Mouse (Mus musculus) c-Kit-negative CD71-positive TER-119-positive erythroid progenitor cells, embryonic 14.5 days (primary cell): Measurements from ENCODE around the gene Rassf3.

Experiments used
- DNase-seq: peaks from one replicate; pipeline ENCODE4 v3.0.0-alpha.2; 2013; ENCODE audit warnings: low read depth, low spot score

The Rassf3 gene

DNA sequence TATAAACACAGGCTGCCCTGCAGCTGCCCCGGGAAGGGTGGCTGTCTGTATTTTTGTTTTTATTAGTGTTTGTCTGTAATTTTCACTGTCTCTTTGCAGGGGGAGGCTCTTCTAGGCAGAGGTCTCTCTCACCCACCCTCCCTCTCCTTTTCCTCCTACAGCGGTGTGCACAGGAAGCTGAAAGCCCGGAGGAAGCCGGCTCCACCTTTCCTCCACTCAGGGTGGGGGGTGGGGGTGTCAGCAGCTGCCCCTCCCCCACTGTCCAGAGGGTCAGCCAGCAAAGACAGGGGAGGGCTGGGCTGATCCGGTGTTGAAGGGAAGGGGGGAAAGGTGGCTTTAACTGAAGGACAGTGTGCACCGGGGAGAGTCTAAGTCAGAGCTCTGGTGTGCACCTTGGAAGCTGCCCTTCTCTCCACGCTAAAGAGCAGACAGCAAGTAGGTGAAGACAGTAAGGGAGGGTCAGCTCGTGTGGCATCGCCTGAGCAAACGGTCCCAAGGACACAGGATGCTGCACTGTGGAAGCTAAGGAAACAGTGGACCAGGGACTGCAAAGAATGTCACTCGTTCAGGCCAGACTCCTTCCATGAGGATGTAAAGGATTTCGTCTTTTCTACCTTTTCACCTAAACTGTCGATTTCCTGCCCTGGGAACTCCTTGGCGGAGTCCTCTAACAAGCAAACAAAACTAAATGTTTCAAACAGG lies 46.0 kb downstream of the Rassf3 start:
- DNase-seq, result no peak

GRCm38 (mm10) chr10:121429581-121429980 lies 46.6 kb downstream of the Rassf3 start:
- DNase-seq, result no peak

DNA sequence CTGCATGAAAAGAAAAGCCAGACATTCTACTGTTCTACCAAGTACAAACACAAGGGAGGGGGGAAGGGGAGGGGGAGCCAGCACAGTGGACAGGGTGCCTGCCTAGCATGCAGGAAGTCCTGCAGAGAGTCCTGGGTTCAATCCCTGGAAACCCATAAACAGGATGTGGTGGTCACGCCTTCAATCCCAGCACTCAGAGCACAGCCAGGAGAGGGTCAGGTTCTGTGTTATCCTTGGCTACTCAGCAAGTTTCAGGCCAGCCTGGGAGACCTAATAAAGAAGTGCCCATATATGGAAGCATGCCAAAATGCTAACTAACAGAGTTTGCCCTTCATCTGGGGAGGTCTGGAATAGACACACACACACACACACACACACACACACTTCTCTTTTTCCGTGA lies 47.1 kb downstream of the Rassf3 start:
- DNase-seq, result no peak

DNA sequence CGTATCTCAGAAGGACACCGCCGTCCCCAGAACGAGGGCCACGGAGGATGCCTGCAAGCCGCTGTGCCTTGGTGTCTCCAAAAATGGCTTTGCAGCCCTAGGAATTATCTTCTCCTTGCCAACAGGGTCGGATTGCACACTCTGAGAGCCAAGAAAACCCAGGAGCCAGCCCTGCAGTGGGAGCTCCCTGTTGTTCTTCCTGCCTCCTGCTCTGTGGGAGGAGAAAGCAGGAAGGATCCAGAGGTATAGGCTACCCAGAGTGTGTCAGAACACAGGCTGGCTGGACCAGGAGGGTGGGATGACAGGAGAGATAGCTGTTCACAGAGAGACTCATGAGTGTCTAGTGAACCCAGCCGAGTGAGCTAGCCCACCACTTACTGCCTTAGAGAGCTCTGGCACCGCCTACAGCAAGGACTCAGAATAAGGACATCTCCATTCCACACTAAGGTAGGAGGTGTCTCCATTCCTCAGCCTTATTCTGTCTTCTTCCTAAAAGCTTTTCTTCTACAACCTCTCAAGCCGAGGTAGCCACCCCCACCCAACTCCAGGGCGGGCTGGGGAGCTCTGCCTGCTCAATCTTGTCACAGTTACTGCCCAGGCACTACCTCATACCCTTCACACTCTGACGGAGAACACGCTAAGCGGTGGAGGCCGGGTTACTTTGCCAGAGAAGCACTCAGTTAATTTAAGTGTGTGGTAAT lies 48.0 kb downstream of the Rassf3 start:
- no peak for DNase-seq

GRCm38 (mm10) chr10:121427136-121427535 lies 49.0 kb downstream of the Rassf3 start:
- no peak for DNase-seq

GRCm38 (mm10) chr10:121426458-121427070 lies 49.6 kb downstream of the Rassf3 start:
- DNase-seq, result no peak

GRCm38 (mm10) chr10:121425506-121426025 lies 50.6 kb downstream of the Rassf3 start:
- DNase-seq, result no peak

DNA sequence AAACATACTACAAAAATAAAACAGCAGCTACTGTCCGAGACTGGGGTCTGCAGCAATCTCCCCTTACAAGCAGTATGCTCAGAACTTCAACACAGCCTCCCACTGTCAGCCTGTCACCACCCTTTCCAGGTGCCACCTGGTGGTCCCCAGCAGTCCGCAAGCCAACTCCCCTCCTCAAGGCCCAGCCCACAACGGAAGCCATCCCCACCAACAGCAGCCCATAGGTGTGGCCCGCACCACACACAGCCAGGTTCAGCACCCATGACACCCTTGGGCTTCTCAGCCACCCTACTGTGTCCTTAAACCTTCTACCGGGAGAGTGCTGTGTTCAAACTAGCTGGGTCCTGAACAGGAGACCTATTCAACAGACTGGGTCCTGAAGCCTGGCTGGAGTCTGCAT lies 51.1 kb downstream of the Rassf3 start:
- no peak for DNase-seq

GRCm38 (mm10) chr10:121424455-121424854 lies 51.7 kb downstream of the Rassf3 start:
- no peak for DNase-seq

DNA sequence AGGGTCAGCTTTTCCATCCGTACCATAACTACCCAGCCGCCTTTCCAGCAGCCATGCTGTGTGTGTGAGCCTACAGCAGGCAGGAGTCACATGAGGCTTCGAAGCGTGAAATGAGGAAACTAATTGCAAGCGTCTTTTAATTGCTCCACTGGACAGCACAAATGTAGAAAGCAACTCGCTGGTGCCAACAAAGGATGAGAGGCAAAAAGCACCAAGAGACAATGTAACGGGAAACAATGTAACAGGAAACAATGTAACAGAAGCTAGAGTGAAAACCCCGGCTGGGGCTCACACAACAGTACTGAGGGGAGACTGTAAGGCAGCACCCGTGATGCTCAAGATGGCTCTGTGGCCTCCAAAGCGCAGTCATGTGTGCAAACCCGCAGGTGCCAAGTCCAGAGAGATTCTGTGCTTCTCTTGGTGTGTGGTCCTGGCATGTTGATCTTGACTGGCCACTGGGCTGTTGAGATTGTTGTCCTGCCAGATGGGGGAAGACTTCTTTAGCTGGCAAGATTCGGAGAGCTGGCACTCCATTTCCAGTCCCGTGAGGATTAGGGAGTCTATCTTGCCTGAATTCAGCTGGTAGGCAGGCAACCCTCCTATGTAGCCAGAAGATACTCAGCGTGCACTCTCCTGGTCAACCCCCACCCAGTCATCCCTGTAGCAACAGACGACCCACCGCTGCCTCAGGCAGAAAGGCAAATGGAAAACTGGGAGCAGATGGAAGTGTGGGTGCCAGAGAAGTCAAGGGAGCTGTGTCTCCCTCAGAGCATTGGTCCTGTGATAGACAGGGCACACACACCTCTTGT lies 52.4 kb downstream of the Rassf3 start:
- DNase-seq, result no peak

GRCm38 (mm10) chr10:121422294-121422693 lies 53.9 kb downstream of the Rassf3 start:
- DNase-seq, result no peak

GRCm38 (mm10) chr10:121421657-121422290 lies 54.4 kb downstream of the Rassf3 start:
- no peak for DNase-seq

- no peak for DNase-seq
Observed at GRCm38 (mm10) chr10:121421023-121421422, 55.1 kb downstream of the Rassf3 start.

DNA sequence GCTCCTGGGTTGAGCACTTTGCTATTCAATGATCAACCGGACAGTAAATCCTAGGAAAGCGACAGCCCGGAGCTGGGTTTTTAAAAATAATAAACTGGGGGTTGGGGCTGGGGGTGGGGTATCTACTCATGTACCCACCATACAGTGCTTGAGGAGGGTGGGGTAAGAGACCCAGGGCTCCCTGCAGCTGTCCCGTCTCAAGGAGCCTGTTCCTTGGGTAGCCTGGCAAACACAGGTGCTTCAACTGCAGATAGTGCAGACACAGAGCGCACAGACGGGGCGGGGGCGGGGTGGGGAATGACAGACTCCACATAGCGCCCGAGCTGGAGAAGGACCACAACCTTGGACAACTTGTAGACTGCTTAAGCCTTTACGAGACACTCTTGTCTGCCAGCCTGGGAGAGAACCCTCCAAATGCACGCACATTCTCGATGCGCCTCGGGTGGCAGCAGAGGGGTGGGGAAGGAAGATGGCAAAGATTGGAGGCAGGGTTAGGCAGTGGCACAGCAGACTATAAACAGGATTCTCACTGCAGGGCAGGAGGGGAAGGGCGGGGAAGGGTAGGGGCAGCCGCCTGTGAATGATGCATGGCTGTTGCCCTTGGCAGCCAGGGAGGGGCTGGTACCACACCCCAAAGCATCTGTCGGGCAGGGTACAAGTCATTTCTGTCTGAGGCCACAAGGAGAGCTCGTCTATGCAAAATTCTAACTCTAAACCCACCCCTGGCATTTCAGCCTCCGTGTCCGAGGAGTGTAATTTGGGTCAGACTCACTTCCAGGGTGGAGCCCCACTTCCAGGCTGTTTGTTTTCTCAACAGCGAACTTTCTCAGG lies 56.3 kb downstream of the Rassf3 start:
- no peak for DNase-seq

- no peak for DNase-seq
Observed at GRCm38 (mm10) chr10:121418835-121419234, 57.3 kb downstream of the Rassf3 start.

- no peak for DNase-seq
Observed at GRCm38 (mm10) chr10:121414127-121414526, 62.0 kb downstream of the Rassf3 start.

DNA sequence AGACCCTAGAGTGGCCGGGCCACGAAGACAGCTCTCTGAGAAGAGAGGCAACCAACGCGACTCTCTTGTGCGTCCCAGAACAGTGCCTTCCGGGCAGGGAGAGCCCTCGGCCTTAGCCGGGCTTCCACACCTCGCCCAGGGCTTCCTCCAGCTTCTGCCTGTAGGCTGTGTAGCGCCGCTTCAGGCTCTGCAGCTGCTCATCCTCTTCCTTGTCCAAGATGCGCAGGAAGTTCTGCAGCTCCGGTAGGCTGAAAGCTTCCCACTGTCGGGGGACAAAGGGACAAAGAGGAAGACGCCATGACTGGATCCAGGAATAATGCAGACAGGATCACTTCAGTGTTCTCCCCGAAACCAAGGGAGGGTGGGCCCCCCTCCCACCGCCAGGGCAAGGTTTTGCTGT lies 63.3 kb downstream of the Rassf3 start:
- no peak for DNase-seq

GRCm38 (mm10) chr10:121411721-121412455 lies 64.3 kb downstream of the Rassf3 start:
- DNase-seq, result no peak

DNA sequence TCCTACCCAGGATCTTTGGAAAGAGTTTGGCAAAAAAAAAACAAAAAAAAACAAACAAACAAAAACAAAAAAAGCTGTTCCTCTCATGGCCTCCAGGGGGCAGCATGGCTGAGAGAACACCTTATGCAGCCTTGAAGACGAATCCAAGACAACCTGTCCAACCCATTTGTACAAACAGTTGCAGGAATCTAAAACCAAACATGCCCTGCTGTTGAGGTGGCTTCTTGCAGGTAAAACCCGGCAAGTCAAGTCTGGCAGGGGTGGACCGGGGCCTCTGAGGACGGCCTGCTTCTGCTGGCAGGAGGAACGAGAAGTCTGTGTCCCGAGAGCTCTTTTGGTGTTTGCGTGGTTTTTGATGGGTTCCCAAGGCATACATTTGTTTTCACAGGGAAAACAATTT lies 66.4 kb downstream of the Rassf3 start:
- DNase-seq, result peak; percentile 40

- no peak for DNase-seq
Observed at GRCm38 (mm10) chr10:121403946-121404345, 72.2 kb downstream of the Rassf3 start.
